Mouse (Mus musculus) adrenal gland, adult 2 months (tissue): ENCODE data around the gene Rab2b. TPM values are rescaled to one million over a fixed set of nuclear protein-coding genes. Genes with fewer than 3 reads are reported as not detected.
"Not testable (repeated sequence)": the region's sequence is repeated elsewhere in the genome, so short reads cannot be mapped to it uniquely, and the experiment has no call there.

ENCODE experiments used
- DNase-seq: peaks from one replicate; pipeline ENCODE4 v3.0.0; 2021
- long read RNA-seq: library from polyadenylated mRNA; stranded (forward); transcript quantifications from one replicate; pipeline ENCODE4 v2.0.0, GENCODE M21; 2021
- polyA plus RNA-seq: library from polyadenylated mRNA; depleted of rRNA; stranded (reverse); fragments of >200 nt; gene quantifications from 2 replicates; pipeline ENCODE4 v1.2.3, GENCODE M21; 2012; rRNA removed
- total RNA-seq, 2 experiments: library from RNA; stranded (reverse); gene quantifications; 2 replicates each; pipeline ENCODE4 v1.2.3; 2021

The Rab2b gene
- 10 to 100 TPM; 39.1 to 48.7 TPM for total RNA-seq
- 10.7 and 12.4 TPM in 2 replicates for polyA plus RNA-seq
- long read RNA-seq, transcript Rab2b-201 (8 exons, 2,906 nt): major isoform, 15 of 33 reads
- long read RNA-seq, partial matches to known transcripts: 11 of 33 reads
- long read RNA-seq, other reads (novel, unspliced or antisense): 7 of 33 reads

DNA sequence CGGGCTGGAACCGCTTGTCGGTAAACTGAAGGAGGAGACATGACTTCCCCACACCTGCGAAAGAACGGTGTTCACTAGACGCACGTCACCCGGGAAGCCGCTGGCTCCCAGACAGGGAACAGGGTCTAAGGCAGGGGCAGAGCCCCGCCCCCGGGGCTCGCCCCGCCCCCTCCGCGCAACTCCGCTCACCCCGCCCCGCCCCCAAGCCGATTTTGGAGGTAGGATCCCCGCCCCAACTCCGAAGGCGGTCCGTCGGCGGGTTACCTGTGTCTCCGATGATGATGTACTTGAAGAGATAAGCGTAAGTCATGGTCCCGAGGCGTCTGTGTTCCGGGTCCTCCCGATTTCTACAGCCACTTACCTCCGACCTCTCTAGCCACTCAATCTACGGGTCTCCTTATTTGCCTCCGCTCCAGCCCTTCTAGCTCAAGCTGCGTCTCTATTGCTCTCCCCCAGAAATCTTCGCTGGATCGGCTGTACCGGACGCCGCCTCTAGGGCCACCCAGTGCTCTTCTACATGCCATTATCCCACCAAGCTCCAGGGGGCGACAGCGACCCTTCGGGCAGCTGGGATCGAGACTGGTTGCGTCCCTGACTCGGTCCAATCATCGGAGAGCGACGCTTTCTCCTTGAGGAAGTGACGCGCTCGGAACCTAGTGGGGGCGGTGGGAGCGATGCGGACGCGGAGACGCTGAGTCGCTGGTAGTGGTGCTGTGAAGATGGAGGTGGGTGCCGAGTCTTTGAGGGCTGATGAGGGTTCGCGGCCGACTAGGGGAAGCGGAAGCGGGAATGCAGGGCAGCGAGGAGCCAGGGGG is at the start of gene Rab2b, which contains the start of gene Tox4:
Gene Rab2b (minus strand): TSS at position 614 of the 815 bp plus-strand sequence.
Gene Tox4 (plus strand): TSS at position 215 of the 815 bp plus-strand sequence.
- peak; percentile 99 for DNase-seq

- no peak for DNase-seq
These were observed 48.8 kb upstream of the Rab2b start, which contains the start of gene Sall2 for GRCm38 (mm10) chr14:52327910-52328812. Sall2 (minus strand) TSS chr14:52328762.

- DNase-seq: no peak
These were observed 48.1 kb upstream of the Rab2b start for GRCm38 (mm10) chr14:52327375-52327901.

DNA sequence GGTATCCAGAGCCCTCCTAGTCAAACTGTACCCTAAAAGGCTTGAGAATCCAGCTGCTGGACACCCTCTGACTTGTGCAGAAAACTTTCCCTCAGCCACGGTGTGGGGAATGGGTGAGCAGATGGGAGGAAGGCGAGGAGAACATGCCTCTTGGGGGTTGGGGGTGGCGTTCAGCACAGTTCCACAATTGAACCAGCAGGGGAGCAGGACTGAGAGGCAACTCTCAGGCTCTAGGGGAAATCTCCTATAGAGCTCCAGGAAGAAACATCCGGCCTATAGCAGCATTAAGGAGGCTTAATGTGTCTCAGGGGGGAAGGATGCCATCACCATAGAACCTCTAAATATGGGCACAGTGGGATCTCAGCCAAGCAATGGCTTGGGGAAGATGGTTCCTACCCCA is 46.5 kb upstream of the Rab2b start:
- no peak for DNase-seq

GRCm38 (mm10) chr14:52319361-52319760 is 40.0 kb upstream of the Rab2b start:
- DNase-seq: no peak

GRCm38 (mm10) chr14:52316441-52317225 is 37.3 kb upstream of the Rab2b start:
- peak; percentile 15 for DNase-seq

DNA sequence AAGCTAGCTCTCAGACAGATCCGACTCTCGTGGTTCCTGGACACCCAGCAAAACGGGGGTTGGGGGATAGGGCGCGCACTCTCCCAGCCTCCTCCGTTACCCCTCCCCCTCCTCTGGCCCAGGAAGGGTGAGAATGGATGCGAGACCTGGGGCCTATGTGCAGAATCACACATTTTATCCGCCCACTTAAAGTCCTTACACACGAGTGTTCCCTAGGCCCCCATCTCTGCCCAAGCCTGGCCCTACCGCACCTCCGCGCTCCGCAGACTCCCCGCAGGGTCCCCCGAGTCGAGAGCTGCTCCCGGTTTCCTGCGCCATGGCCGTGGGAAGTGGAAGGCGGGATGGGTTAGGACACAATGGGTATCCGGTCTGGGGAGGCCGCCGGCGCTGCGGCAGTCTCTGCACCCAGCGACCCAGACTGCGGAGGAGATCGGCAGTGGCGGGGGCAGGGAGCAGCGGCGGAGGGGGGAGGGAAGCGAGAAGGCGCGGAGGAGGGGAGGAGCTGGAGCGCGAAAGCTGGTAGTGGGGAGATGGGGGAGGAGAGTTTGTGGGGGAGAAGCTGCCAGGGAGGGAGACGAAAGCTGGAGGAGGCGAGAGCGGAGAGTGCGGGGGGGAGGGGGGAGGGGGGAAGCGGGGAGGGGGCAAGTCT is 36.6 kb upstream of the Rab2b start:
- DNase-seq: peak; percentile 78

GRCm38 (mm10) chr14:52315283-52315780 is 36.0 kb upstream of the Rab2b start:
- no peak for DNase-seq

DNA sequence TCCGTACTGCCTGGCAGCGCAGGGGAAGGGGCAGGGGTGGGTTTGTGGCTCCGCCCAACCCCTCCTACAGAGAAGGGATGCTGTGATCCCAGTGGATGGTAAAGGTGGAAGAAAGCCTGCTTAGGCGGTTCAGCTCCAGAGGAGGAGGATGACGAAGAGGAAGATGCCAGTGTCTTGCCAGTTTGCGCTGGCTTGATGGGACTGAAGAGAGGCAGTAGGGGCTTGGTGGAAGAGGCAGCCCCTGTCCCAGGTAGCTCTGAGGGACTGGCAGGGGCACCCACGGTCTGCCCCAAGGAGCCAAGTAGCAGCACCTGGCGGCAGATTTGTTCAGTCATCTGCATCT is 35.4 kb upstream of the Rab2b start:
- no peak for DNase-seq

DNA sequence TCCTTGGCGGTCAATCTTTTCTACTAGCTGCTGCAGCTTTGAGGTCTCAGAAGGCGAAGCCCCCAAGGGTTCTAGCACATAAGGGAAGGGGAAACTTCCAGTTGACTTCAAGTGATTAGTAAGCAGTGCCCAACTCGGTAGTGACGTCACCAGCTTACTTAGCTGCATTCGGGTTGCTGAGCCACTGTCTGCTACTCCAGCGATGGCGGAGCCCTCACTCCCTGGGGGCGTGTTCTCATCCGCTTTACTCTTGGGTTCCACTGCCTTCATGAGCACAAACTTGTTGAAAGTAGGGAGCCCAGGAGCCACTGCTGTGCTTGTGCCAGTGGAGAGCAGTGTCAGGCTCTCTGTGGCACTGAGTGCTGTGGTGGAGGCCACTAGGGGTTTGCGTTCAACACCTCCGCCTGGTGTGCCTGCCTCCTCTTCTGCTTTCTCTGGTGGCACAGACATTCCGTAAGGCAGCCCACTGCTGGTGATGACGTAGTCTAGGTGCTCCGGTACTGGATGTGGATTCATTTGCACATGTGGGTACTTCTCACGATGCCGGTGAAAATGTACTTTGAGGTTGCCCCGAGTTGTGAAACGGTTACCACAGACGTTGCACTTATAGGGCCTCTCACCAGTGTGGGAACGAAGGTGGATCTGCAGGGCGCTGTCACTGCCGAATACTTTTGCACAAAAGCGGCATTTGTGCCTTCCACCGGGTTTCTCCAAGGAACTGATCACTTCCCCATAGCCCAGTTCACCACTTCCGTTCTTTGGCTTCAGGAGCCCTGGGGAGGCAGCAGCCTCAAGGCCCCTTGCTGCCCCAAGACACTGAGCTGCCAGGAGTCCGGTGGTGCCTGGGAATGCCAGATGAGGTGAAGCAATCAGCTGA is 34.8 kb upstream of the Rab2b start:
- DNase-seq: no peak

- no peak for DNase-seq
These were observed 31.6 kb upstream of the Rab2b start for GRCm38 (mm10) chr14:52310906-52311305.

- not testable (repeated sequence) for DNase-seq
These were observed 31.0 kb upstream of the Rab2b start for GRCm38 (mm10) chr14:52310343-52310742.

DNA sequence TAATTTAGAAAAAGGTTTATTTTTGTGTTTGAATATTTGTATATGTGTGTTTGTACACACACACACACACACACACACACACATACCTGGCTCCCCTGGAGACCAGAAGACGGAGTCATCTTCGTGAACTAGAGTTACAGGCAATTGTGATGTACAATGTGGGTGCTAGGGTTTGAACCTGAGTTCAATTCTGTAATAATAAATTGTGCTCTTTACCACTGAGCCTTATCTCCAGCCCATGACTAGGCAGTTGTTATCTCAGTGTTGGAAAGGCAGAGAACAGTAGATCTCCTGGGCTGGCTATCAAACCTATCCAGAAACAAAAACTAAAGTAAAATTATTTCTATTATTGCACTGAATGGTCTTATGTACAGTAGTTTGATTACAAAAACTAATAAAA is 26.8 kb upstream of the Rab2b start:
- DNase-seq: no peak

DNA sequence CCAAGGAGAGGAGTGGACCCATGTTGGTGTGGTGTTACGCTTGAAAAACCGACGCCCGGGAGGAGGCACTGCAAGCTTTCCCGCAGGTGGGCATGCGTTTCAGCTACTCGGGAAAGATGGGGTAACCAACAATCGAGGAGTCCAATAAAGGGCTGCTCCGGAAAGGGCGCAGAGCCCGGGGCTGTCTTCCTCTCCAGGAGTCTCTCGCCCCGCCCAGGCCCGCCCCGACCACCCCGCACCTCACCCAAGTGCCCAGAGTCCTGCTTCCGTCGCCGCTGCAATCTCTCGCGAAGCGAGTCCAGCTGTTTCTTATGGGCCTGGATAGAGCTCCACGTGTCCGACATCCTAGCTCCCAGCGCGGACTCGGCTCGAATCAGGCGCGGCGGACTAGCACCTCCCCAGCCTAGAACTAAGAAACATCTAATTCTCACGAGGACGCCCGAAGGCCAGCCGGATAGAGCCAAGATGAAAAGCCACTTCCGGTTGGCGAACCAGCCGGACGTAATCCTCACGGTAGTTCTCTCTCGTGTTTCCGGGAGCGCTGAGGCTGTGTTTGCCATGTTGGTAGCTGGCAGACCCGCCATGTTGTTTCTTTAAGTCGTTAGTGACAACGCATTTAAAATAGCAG is 25.4 kb upstream of the Rab2b start, which contains the start of gene Mettl3:
Gene Mettl3 (minus strand): TSS at position 485 of the 628 bp plus-strand sequence.
- peak; percentile 92 for DNase-seq

DNA sequence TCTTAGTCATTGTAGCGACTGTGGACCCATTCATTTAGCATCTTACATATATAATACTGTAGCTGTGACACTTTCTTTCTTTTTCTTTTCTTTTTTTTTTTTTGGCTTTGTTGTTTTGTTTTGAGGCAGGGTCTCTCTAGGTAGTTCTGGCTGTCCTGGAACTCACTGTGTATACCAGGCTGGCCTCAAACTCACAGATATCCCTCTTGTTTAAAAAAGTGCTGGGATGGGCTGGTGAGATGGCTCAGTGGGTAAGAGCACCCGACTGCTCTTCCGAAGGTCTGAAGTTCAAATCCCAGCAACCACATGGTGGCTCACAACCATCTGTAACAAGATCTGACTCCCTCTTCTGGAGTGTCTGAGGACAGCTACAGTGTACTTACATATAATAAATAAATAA is 24.2 kb upstream of the Rab2b start:
- DNase-seq: not testable (repeated sequence)

DNA sequence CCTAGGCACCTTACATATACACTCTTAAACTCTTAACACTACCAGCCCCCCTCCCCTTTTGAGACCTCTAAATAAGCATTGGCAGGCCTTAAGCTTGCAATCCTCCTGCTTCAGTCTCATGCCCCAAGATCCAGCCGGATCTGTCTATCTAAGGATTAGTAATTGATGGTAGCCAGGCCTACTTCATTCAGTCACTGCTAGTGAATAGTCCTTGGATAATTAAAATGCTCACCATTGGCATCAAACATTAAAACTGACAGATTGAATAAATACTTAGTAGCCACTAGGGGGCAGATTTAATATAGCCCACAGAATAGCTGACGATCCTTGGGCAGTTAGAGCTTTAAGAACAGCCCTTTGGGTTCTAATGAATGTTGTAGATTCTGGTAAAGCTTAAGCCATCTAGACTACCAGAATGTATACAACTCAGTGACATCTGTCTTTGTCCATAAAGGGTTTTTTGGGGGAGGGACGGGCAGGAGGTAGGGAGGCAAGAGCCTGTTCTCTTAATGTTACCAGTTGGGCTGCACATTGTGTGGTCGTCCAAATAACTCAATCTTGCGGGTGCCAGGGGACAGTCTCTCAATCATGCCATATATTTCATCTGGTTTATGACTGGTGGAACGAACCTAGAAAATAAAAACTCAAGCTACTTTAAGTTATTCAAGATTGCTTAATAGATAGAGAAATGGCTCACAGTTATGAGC is 16.4 kb upstream of the Rab2b start:
- DNase-seq: no peak

GRCm38 (mm10) chr14:52284191-52284590 is 4.8 kb upstream of the Rab2b start:
- DNase-seq: no peak

- no peak for DNase-seq
These were observed 4.3 kb upstream of the Rab2b start for GRCm38 (mm10) chr14:52283629-52284028.
